Mouse (Mus musculus) activated CD4-positive, CD25-positive, alpha-beta regulatory T cell, adult 4 months (primary cell): ENCODE measurements around the gene Slc5a9. TPM values are rescaled to one million over a fixed set of nuclear protein-coding genes. Genes with fewer than 3 reads are reported as not detected.
"Not testable (repeated sequence)": the region's sequence is repeated elsewhere in the genome, so short reads cannot be mapped to it uniquely, and the experiment has no call there.

Source experiments
- ATAC-seq: one replicate; pipeline ENCODE4 v1.8.0; 2017
- polyA plus RNA-seq, 2 experiments: library from polyadenylated mRNA; unstranded; fragments of 100-300 nt; shearing (Covaris generic); gene quantifications; one replicate each; pipeline ENCODE4 v1.2.1; 2017

Slc5a9 gene
- polyA plus RNA-seq = not detected

DNA sequence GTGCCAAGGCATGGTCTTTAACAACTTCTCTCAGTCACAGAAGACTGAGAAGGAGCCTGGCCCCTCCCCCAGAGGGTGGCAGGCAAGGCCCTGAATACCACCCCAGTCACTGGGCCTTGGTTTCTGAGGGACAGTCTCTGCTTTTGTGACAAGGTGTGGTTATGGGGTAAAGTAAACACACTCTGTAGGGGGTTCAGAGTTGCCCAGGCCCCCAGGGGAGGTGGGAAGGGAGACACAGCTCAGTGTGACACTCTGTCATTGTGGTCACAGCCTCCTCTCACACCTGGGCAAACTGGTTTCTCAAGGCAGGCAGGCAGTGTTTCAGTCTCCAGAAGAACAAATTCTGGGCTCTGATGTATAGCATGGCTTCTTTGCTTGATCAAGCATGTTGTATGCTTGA, at the start of gene Slc5a9:
Gene Slc5a9 (minus strand): TSS at position 144 of the 400 bp plus-strand sequence.
- no peak for ATAC-seq

DNA sequence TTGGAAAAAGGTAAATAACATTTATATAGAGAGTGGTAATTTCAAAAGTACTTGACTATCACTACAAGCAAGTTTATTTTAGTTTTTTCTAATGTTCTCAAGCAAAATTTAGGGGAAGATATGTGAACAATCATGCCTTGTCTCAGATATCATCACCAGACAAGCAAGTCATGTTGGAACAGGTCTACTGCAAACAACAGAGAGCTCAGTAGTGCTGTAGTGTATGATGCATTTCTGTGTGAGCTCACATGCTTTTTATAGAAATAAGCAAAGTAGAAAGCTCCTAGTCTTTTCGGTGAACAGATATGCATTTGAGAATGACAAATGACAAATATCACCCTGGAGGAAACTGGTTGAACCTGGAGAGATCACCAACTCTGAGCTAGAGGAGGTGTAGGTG, 16.4 kb upstream of the Slc5a9 start, which contains the start of gene Skint8:
Gene Skint8 (plus strand): TSS at position 301 of the 400 bp plus-strand sequence.
- no peak for ATAC-seq

DNA sequence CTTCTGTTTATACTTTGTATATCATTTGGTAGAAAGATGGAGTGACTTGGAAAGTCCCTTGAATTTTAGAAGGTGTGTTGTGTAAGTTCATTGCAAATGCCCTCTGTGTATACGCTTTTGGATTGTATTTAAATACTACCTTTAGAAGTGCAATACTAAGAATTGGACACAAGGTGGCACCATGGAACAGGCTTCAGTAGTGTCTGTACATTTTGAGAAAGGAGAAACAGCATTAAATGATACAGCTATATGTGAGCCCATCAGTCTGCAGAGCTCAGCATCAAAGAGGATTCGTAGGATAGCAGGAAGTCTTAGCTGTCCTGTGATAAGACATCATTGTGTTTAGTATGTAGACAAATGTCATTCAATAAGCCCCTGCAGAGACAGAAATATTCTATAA, 5.2 kb upstream of the Slc5a9 start:
- no peak for ATAC-seq

DNA sequence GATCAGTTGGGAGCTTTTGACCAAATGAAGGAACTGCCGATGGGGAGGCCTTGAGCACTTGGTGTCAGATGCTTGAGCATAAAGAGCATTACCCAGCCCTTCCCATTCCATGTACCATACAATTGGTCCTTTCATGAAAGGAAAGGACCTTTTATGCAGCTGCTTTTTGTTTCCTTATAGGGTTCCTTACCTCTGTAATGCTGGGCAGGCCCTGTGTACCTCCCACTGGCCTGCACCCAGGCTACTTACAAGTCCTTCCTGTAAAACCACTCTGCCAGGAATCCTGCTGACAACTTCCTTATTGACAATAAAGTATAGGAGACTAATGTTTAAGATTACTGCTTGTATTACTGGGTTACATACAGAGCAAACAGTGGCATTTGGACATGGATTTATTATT, 1.2 kb downstream of the Slc5a9 start:
- no peak for ATAC-seq

DNA sequence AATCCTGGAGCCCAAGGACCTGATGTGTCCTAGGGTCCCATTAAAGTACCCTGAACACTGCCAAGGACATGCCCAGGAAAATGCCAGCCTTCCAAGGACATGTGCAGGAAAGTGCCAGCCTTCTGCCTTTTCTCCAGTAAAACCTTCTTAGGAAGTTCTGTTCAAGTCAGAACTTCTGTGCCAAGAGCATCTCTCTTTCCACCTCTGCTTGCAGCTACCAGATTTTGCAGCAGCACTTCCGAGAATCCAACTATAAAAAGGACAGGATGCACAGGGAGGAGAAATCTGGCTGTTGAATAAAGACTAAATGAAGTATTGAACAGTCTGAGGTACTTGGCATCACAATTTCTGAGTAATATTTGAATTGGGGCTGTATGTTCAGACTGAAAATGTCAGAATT, 2.2 kb downstream of the Slc5a9 start:
- ATAC-seq = not testable (repeated sequence)

DNA sequence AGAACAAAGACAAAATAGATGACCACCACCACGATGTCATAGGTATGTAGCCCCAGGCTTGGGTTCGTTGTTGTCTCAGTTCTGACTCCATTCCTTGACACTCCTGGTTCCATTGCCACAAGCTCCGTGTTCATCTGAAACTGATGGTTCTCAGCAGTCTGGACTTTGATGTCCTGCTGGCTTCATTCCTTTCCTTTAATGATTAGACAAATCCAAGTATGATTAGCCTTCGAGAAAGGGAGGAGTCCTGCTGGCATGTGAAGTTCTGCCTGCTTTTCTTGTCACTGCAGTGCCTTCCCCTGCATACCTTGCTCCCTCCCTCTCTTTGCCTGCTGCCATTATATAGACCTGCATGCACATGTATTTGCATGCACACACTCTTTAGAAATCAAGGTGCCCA, 4.2 kb downstream of the Slc5a9 start:
- no peak for ATAC-seq

DNA sequence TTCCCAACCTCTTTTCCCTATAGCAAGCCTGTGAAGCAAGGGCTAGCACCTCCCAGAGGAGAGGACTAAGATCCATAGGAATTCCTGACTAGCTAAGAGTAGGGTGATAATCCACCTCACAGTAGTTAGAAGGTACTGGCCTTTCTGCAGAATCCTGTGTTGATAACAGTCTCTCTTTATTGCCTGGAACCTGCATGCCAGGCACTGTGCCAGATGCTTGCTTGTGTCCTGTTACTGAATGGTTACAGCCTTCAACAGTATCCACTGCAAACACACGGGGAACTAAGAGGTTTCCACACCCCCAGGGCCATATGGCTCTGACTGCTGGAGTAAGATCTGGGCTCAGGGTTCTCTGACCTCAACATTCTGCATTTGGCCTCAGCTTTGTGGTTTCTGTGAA, 5.0 kb downstream of the Slc5a9 start:
- no peak for ATAC-seq

DNA sequence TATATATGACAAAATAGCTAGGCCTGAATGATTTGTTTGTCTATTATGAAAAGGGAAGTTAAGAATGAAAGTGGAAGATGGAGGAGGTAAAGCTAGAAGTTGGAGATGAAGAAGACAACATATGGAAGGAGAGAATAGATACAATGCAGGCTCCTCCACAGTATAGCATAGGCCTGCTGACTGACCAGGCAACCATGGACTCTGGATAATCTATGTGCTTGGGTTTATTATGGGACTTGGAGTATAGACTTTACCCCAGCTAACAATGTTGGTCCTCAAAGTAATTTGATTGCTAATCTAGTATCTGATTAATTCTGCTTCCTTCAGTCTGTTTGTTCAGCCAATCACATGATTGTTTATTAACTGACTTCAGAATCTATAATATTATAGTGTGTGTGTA, 10.6 kb downstream of the Slc5a9 start:
- no peak for ATAC-seq

DNA sequence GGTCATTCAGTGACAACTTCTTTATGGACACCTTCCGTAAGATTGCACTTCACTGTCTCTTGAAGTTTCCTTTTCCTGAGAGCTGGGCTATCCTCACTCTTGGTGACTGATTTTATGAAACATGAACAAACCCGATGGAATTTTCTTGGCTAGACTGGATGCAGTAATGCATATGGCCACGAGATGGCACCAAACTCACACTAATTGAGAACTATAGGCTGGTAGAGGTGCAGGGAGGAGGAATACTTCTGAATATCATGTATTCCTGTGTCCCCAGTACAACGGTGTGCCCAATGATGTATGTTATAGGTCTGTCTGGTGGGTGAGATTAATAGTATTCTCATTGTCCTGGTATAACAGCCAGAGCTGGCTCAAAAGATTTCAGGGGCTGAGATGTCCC, 16.1 kb downstream of the Slc5a9 start:
- peak; percentile 77 for ATAC-seq

DNA sequence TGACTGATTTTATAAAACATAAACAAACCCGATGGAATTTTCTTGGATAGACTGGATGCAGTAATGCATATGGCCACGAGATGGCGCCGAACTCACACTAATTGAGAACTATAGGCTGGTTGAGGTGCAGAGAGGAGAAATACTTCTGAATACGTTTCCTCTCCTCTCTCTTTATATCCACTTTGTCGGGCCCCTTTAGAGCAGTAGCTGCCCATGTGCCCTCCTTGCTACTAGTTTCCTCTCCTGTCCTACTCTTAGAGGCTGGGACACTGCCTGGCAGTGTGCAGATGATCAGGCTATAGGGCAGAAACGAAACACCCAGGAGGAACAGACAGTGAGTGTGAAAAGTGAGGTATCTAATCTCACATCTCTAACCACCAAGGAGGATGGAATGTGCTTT, 16.7 kb downstream of the Slc5a9 start:
- ATAC-seq = peak; percentile 73

DNA sequence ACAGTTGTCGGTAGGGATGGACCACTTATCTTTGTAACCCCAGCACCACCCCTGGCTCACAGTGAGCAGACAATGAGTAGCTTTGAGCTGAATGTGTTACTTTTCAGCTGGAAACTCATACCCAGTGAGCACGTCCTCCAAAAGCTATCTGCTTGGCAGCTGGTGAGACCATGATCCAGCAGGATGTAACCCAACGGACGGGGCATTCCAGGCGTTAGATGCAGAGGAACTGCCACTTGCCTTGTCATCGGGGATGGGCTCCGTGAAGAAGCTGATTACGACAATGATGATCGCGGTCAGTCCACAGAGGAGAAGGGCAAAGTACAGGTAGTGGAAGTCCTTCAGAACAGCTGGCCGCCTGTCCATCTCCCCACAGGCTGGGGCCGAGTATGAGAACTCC, 19.2 kb downstream of the Slc5a9 start:
- ATAC-seq = no peak

DNA sequence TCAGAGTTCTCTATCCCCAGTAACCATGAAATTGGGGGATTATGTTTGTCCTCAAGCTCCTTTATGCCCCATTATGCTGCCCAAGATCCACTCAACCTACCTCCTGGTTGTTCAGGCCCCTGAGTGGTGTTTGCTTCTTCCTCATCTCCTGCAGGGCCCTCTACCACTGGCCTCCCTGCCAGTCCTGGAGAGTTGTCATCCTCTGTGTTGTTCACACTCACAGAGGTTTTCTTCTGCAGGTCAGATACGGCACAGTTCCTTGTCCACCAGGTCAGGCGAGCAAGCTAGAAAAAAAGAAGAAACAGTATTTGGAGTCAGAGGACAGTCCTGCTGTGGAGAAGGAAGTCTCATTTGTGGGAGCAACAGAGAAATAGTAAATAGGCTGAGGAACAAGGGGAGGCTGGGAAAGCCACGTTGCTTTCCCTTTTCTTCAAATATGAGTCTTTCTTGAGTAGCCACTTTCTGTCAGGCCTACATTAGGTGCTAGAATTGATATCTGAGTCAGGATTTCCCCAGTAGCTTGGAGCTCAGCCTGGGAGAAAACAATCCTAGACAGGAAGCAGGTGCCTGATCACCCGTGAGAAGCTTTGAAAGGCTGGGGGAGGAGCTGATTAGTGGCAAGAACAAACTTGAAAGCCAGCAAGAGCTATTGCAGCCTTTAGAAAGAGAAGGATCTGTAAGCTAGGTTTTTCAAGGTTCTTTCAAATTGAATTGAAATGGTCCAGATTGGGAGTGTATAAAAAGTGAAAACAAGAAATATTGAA, 22.4 kb downstream of the Slc5a9 start:
- no peak for ATAC-seq

DNA sequence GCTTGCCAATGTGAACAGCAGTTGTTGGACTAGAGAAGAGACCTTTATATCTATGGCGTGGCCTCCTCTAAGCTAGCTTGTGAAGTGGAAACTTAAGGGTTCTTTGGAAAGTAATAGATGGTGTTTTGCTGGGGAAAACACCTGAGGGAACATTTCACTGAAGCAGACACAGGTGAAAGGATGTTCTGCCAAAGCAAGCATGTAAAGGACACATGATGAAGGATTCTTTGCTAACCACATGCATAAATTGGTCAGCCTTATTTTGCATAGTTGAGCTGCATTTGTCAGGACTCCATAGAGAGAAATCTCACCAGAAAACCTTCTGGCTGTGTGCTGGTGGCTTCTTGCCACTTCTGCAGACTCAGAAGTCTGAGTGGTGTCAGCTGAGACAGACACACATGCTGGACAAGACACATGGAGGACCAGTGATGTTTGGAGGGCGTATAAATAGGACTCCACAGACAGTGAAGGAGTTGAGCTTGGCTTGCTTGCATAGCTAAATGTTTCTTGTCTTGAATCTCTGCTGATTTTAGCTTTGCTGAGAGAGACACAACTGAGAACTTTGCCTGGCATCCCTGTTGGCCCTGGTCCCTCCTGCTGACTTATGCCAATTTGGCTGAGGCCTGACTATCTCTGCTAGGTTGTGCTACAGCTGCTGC, 34.8 kb downstream of the Slc5a9 start:
- no peak for ATAC-seq

DNA sequence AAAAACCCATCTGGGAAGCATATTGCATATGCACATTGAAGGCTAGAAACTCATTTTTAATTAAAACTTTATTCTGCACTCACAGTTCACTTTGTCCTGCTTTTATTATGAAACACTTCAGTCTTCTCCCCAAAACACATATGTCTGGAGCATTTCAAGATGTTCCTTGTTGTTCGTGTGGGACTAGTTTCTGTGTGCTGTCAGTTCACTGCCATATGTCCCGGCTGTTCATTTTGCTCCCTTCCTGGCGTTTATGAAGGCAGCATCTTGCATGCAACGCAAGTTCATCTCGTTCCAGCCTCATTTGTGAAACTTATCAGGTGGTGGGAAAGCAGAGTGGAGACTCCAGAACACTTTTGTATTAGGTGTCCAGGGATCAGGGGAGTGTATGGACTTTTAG, 36.0 kb downstream of the Slc5a9 start:
- no peak for ATAC-seq

DNA sequence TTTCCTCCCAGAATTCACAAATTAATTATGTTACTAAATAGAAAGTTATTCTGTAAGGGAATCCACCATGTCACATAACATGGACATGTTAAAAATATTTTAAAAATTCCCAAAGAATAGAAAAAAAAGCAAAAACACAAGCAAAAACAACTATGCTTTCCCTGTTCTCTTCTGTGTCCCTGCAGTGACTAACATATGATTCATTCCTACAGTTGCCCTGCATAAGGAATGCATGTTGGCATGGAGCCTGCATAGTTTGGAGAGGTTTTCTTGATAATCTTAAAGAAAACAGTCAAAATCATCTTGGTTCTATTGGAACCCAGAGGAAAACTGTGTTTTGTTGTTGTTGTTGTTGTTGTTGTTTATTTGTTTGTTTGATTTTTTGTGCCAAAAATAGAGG, 50.1 kb downstream of the Slc5a9 start:
- no peak for ATAC-seq

DNA sequence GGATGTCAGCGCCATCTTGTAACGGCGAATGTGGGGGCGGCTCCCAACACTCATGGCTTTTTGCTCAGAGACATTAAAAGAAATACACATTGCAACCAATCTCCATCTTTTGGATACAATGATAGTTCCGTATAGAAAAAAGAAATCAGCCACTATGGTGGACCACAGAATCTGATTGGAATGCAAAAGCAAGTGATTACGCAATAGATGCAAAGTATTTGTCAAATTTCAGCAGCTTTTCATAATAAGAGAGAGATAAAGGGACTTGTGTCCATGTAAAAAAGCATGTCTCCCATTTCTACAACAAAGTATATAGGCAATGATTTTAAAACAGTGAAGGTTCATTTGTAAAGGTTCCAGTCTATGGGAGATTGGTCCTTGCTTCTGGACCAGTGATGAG, 63.8 kb downstream of the Slc5a9 start:
- ATAC-seq = no peak

Other genes starting within 250 kb of the Slc5a9 start
- 10 to 100 TPM; 20.1 to 25.5 TPM for gene Spata6, start 182.9 kb downstream of the Slc5a9 start, polyA plus RNA-seq
- gene Skint8, start 16.5 kb upstream of the Slc5a9 start, polyA plus RNA-seq = not detected
- not detected for gene Skint7, start 70.0 kb upstream of the Slc5a9 start, polyA plus RNA-seq
- not detected for gene Skint1, start 103.4 kb upstream of the Slc5a9 start, polyA plus RNA-seq
- gene Skint4, start 169.1 kb upstream of the Slc5a9 start, polyA plus RNA-seq = not detected